Mouse (Mus musculus): Measurements from ENCODE around the gene Mybphl.

GRCm38 (mm10) chr3:108358445-108358844 is 6.3 kb upstream of the Mybphl start:
- TF ChIP-seq TAL1 (IDR thresholded peaks at IDR 0.05; ENCODE audit: low read length) (no peak), GATA1 (IDR thresholded peaks at IDR 0.05; ENCODE audit: low read length) (no peak)
